Mouse (Mus musculus): ENCODE measurements at regions not wholly inside any gene's neighbourhood (a gene's known extent, or its start where the extent isn't known, plus 50 kb on each side); places are given as distances from the start of the nearest gene placed in this dataset.
A peak's percentile ranks its signal among the peaks of the same experiment; 100 is the strongest.

DNA sequence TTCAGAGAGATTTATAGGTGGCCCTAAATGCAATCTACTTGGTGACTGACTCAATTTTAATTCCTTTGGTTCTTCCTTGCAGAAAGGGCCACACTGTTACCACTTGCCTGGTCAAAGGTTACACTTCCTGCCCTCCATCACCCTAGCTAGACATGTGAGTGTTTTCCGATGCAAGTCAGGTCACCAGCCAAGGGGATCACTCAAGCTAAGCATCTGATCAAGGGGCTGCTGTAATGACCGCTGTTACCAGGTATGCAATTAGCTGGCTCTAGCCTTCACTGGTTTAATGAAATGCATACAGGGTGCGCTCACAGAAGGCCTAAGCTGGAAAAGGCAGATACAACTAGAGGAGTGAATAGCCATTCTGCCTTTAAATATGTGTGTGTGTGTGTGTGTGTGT lies 105.1 kb downstream of the Mtx2 start:
- no peak for DNase-seq (ENCODE audit: low spot score in 2 of 2)

DNA sequence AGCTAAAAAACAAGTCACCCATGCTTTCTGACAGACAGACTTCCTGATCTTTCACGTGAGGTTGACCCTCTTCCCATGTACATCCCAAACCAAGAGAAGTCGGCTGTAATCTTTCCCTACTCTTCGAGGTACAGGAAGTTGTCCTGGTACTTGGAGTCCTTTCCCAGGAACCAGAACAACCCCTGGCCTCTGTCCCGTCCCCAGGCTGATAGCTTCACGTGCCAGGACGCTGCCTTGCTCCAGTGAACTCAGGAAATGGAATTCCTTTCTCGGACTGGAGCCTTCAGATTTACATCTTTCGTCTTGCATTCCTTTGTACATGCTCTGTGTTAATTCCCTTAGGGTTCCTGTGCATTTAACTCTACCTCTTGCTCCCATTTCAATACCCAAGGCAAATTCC lies 107.6 kb downstream of the Mtx2 start:
- DNase-seq (ENCODE audit: low spot score in 2 of 2) = no peak

DNA sequence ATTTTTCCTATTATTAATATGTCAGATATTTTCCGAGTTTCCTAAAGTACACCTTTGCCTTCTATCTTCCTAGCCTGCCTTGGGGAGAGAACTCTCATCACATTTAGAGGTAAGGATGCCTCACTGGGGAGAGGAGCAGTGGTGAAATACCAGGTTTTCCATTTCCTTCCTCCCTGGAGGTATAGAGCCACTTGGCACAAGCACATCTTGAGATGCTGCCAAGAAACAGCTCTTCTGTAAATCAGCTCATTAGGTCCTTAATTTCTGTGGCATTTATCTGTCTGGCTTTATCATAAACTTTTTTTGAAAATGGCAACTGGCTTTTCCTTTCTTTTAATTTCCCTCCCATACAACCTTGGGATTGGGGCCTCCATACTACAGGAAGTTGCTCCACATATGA lies 108.2 kb downstream of the Mtx2 start:
- no peak for DNase-seq (ENCODE audit: low spot score in 2 of 2)

DNA sequence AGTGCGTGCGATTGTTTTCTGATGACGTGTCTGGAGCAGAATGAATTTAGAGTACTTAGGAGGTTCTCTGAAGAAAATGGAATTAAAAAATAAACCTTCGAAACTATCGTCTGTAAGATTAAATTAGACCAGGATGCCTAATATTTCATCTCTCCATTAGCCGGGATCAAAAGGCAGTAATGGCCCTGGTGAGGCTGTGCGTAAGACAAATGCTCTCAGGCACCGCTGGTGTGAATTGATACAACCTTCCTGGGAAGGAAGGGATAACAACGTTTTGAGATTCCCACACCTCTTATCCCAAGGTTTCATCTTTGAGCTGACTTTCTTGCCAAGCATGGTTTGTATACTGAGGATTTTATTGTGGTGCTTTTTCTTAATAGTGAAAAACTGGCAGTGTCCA lies 113.1 kb downstream of the Mtx2 start:
- DNase-seq (ENCODE audit: low spot score in 2 of 2) = no peak

DNA sequence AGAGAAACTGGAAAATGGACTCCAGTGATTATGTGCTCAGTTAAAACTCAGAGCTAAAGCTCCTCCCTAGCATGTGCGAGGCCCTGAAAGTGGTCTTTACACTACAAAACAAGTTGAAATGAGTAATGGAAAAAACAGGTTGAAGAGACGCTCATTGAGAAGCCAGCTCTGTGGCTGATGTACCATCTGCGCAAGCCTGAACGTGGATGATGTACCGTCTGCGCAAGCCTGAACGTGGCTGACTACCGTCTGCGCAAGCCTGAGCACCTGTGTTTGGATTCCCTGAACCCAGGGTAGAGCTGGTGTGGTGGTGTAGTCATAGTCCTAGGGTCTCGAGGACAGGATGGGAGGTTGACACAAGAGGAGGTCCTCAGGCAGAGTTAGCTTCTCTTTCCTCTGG lies 116.4 kb downstream of the Mtx2 start:
- no peak for DNase-seq (ENCODE audit: low spot score in 2 of 2)

DNA sequence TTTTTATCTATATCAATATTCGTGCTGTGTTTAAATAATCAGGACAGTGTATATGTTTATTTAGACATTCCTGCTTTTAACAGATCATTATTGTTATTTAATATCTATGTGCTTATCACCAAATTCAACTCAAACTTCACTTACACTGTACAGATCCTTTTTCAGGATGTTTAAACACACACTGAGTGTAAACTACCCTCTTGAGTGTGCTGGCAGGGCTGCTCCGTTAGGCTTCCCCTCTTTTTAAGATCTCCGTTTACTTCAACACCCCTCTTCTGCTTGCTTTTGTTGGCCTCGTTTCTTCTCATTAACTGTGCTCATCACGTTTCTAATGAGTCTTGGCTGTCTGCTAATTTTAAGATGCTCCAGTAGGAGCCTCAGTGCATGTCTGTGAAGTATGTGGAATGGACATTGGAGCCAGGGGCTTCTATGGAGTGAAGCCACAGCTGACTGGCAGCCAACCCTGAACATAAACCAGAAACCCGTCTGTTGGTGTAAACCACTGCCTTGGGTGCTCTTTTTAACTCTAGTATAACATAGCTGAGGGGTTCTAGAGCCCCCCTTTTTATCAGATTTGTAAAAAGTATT lies 117.1 kb downstream of the Mtx2 start:
- no peak for DNase-seq (ENCODE audit: low spot score in 2 of 2)

DNA sequence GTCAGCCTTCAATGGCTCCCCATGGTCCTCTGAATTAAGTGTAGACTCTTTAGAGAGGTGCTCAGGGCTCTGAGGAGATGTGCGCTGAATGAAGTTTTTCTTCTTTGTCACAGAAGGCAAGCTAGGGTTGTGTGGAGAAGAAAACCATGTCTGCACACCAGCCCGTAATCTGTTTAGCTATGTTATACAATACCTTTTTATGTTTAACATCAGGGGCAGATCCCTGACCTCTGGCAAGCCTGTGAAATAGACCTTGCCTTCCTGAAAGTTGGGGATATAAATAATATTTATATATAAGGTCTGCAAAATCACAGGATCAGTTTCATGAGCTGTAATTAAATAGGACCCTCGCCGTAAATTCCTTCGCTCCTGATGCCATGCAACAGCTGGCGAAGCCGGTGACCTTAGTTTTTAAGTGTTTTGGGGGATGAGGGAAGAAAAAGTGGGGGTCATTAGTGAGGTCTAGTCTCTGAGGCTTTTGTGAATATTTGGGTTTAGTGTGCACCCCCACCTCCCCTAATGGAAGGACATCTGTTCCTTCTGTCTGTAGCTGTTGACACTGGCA lies 119.7 kb downstream of the Mtx2 start:
- no peak for DNase-seq (ENCODE audit: low spot score in 2 of 2)

DNA sequence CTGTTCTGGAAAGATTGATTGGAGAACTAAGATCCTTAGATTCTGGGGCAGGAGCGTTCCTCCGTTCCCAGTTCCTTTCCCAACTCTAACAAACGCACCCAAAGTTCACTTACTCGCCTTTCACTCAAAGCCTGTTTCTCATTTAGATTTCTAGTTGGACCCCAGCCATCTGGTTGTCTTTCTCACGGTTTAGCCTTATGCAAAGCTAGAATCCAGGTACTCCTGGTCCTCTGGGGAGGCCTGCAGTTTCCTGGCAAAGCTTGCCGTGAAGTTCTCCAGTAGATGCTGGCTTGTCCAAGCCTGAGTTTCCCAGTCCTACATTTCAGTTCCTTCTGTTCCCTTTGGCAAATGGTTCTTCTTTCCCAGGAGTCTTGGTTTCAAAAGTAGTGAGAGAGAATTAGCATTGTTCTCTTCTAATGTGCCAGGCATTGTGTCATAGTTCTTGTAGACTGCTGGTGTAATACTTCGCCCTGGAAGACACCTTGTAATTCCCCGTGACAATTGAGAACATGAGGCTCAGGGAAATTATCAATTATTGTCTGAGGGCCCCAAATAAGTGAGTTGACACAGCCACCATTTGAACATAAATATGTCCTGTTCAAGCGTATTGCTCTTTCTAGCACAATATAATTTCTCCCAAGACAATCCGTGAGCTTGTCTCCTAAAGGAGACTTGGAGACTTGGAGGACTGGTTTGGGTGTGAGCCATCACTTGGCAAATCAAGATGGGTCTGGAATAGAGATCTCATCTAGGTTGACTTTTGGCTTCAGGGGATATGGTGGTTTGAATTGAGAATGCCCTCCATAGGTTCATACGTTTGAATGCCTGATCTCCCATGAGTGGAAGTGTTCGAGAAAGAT lies 126.0 kb downstream of the Mtx2 start:
- no peak for DNase-seq (ENCODE audit: low spot score in 2 of 2)

DNA sequence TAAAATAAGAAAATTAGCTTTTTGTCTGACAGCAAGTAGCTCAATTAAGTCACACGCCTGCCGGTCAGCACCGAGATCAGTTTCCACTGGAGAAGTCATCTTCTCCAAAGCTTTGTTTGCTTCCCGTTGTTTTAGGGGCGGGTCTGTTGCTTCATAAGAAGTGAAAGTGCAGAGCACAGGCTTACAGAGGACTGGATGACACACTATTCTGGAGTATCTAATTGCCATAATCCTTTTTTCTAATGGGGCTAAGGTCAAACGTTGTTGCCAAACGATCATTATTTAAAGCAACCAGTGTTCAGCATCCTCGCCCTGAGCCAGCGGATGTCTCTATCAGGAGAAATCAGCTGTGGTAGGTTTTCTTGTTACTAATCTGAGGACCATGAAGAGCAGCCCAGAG lies 128.5 kb downstream of the Mtx2 start:
- no peak for DNase-seq (ENCODE audit: low spot score in 2 of 2)

DNA sequence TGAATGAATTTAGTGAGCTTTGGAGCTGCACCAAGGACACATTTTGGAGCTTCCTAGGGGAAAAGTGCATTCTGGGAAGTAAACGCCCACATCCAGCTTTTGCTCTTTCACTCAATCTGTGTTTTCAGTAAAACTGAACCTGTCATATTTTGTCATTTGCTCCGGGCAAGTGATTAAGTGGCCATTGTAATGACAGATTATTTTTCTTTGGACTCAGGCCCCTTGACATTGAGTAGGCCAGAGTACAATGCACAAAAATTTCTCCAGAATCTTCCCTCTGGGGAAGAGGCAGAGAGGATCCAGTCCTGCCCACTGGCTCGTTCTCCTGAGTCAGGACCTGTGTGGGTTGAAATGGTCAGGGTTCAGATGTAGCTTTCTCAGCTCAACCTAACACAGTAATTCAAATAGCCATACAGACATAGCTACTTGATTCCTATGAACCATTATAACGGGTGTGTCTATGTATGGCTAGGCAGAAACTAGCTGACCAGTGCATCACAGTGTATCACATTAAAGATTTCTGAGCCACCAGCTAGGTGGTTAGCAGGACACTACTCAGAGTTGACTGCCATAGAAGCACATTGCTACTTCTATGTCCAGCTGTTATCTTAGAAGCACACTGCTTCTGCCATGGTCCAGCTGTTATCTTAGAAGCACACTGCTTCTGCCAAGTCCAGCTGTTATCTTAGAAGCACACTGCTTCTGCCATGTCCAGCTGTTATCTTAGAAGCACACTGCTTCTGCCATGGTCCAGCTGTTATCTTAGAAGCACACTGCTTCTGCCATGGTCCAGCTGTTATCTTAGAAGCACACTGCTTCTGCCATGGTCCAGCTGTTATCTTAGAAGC lies 129.9 kb downstream of the Mtx2 start:
- no peak for DNase-seq (ENCODE audit: low spot score in 2 of 2)

DNA sequence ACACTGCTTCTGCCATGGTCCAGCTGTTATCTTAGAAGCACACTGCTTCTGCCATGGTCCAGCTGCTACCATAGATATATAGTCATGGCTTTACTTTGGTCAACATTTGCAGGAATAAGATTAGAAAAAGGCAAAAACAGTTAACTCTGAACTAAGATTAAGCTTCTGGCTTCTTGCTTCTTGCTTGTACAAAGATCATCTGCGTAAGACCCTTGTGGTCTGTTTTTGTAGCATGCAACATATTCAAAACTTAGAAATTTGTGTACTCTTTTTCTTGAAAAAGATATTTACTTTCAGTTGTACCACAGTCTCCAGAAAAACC lies 130.5 kb downstream of the Mtx2 start:
- DNase-seq (ENCODE audit: low spot score in 2 of 2) = no peak

DNA sequence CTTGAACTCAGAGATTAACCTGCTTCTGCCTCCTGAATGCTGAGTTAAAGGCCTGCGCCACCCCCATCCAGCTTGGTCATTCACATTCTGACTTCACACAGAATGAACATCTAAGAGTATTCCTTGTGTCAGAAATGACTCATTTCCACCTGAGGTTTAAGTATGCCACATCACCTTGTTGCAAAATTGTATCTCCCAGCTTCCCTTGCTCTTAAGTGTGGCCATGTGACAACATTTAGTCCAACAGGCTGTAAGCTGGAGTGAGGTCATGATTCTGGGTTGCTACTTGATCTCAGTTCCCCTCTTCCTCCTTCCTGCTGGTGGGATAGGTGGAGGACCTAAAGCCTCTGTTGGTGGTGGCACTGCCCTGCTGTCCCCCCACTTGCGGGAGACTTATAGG lies 131.0 kb downstream of the Mtx2 start:
- DNase-seq (ENCODE audit: low spot score in 2 of 2) = no peak

DNA sequence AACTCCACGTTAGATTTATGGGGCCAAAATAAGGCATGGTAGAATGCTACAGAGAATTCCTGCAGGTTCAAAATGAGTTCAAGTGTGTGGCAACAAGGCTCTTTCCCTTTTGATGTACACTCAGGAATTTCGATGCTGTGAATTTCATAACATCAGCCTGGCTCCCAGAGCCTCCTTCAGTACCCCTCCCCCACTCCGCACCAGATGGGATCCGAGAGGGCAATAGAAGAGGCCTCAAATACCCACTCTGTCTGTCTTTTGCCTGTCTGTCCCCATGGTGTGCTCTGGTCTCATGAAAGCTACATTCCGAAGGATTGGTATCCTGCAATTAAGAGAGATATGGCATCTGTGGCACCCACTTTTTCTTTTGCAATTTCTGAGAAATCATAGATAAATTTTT lies 134.3 kb downstream of the Mtx2 start:
- no peak for DNase-seq (ENCODE audit: low spot score in 2 of 2)

DNA sequence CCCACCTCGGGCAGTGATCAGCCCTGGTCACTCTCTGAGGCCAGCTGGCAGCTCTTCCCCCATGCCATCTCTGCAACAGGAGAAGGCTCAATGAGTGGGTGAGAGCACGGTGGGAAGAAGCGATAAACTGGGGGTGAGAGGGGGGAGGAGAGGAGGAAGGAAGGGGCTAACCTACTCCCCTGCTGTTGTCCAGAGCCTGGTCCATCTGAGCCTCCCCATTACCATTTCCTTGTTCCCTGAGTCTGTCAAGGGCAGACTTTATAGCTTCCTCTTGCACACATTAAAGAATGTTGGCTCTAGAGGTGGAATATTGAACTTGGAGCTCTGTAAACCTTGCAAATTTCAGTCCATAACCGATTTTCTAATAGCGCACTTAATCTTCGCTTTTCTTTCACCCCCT lies 136.8 kb downstream of the Mtx2 start:
- no peak for DNase-seq (ENCODE audit: low spot score in 2 of 2)

DNA sequence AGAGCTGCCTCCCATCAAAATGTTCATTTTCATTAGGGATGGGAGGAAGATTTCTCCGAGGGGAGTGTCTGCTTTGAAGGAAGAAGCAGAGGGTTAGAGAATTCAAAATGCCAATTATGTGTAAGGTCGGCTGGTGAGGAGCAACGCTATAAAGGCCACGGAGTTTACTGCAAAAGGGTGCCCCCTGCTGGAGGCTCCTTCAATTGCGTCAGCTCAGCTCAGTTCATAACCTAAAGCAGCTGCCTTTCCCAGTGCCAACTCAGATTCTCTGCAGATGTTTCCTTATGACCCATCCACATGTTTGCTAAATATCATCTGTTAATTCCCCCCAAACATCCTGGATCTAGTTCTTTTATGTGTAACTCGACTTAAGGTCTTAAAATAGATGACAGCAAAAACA lies 138.8 kb downstream of the Mtx2 start:
- peak; percentile 87 to 88 for DNase-seq (ENCODE audit: low spot score in 2 of 2)

DNA sequence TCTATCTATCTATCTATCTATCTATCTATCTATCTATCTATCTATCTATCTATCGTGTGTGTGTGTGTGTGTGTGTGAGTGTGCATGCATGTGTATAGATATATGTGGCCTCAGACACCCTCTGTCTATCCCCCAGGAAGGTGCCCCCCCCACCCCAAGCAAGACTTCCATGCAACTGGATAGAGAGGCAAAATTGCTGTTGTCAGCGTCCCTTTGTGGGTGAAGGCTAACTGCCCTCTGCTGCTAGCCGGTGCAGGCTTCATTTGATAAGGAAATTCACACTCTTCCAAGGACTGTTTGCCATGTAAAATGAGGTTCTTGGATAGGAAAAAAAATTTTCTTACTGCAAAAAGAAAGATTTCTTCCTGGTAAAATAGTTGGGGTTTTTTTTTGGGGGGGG lies 139.4 kb downstream of the Mtx2 start:
- no peak for DNase-seq (ENCODE audit: low spot score in 2 of 2)

DNA sequence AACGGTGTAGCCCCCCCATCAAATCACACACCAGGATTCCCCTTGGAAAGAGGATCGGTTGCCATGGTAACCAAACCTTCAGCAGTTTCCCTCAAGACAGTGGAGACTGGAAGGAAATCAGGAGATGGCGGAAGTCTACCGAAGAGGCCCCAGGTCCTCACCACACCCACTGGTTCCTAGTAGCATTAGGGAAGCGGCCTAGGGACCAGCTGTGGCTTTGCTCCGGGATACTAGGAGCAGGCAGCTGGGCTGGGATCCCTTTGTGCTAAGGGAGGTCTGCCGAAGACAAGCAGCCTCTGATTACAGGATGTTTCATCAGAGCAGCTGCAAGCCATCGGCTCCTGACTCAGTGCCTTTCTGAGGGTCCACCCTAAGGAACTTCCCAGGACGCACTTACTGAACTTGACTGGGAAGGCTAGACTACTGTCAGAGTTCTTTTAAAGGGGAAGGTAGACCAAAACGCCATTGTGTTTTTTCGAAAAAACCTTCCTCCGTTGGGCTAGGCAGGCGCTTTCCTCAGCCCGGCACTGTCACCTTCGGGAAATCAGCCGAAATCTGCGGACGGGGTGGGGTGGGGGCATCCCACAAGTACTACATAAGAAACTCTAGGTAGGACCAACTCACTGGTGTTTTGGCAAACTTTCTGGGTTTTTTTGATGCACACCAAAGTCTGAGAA lies 139.9 kb downstream of the Mtx2 start:
- DNase-seq (ENCODE audit: low spot score in 2 of 2) = peak in 1 of 2 experiments; percentile 5

DNA sequence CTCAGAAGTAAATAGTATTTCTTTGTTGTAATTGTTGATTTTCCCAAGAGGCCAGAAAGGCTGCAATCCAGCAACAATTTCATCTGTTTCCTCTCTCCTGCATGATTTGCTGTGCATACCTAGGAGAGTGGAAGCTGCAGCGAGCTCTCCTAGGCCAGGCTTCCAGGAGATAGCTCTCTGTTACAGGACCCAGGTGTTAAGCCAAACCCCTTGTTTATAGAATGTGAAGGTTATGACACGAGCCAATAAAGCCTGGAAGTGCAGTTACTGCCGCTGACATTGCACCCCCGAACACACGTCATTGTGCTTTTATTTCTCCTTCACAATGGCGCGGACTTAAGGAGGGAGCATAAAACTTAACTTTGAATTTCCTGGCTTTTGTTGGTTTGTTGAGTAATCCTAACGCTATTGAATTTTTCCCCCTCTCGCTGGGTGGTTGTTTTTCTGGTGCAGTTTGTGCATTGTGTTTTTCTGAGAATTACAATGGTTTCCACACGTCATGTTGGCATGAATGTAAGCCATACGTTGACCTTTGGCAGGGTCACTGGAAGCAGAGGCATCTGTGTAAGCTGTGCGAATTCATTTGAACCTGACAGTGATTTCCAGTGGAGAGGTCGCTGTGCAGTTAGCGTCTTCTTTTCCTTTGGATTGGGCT lies 145.1 kb downstream of the Mtx2 start:
- no peak for DNase-seq (ENCODE audit: low spot score in 2 of 2)

DNA sequence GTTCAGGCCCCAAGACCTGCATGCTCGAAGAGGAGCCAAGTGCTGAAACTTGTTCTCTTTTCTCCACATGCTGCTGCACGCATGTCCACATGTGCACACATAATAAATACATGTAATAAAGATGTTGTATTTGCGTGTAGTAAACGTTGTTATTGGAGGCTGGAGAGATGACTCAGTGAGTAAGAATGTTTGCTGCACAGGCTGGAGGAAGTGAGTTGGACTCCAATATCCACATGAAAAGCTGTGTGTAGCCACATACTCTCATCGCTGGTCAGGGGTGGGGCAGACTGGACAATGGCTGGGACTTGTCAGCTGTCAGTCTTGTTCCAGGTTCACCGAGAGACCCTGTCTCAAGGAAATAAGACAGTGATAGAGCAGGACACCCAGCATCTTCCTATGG lies 147.8 kb downstream of the Mtx2 start:
- no peak for DNase-seq (ENCODE audit: low spot score in 2 of 2)

DNA sequence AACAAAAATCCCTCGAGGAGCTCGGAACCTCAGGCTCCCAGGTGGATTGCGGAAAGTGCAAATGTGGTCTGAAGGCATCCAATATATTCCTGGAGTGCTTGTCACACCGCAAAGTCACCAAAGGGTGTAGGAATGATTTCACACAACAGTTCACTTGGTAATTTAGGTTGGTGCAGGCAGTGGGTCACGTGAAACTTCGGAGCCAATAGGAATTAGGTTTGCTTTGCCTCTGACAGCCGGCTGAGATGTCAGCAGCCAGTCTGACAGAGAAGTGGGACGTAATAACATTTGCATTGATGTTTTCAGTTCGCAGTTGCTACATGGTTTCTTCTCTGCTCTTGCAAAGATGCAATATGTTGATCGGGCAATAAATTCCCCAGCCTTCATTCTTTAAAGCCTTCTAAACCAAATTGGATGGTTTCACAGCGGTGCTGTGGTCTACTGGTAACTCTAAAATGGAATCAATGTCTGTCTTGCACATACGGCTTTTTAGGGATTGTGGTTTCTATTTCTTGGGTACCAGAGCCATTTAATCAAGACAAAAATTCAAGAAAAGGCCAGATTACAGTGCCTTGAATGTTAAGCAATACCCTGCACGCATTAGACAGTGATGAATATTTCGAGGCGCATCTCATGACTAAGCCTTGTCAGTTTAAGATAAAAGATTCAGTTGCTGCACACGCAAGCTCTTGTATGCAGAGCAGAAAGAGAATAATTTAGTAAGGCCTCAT lies 149.2 kb downstream of the Mtx2 start:
- no peak for DNase-seq (ENCODE audit: low spot score in 2 of 2)

DNA sequence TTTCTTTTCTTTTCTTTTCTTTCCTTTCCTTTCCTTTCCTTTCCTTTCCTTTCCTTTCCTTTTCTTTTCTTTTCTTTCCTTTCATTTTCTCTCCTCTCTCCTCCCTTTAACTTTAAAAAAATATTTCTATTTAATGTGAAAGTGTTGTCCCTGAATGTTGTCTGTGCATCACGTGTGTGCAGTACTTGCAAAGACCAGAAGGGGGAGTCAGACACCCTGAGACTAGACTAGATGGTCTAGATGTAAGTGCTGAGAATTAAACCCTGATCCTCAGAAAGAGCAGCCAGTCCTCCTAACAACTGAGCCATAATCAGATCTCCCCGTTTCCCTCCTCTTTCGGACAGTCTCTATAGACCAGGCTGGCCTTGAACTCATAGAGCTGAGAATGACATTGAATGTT lies 151.7 kb downstream of the Mtx2 start:
- DNase-seq (ENCODE audit: low spot score in 2 of 2) = no peak
